ENCODE assay signal across 12 mouse cellular contexts in genomic region chr6:100322145-100322544, GRCm38 (mm10).
"Had no signal": no experiment of that assay in that cellular context is flagged by ENCODE, and none has a peak within 500 bp of the region (broad histone marks: within the 10 kb centered on the region; RNA-seq: fewer than 3 reads in every experiment).

No protein-coding gene starts in this region.

- H3K4me3 ChIP-seq: layer of hippocampus, adult 2 months; limb, embryonic 10.5 days; liver, embryonic 15.5 days had no signal

- H3K27ac ChIP-seq: layer of hippocampus, adult 2 months; limb, embryonic 10.5 days; liver, embryonic 15.5 days had no signal

- ATAC-seq: lung, postnatal 0 days had no signal

- H3K4me2 ChIP-seq: liver, embryonic 11.5 days; liver, embryonic 15.5 days had no signal

- H3K4me1 ChIP-seq: liver, embryonic 15.5 days had no signal

- H3K9me3 ChIP-seq: limb, embryonic 10.5 days; liver, embryonic 15.5 days had no signal

- H3K9ac ChIP-seq: liver, embryonic 15.5 days had no signal

- H3K36me3 ChIP-seq: limb, embryonic 10.5 days; liver, embryonic 15.5 days had no signal

- H3K27me3 ChIP-seq: liver, embryonic 15.5 days had no signal

- DNase-seq: kidney, adult 9 months; kidney, postnatal 10 days; kidney, postnatal 4 days; lung, adult 2 months; lung, postnatal 36 days; right cerebral cortex, postnatal 14 days; thymus, postnatal 36 days had no signal
